Mouse (Mus musculus) ES-Bruce4 (cell line): ENCODE results near the gene Zfp786.
"Not testable (repeated sequence)": the region's sequence is repeated elsewhere in the genome, so short reads cannot be mapped to it uniquely, and the experiment has no call there.

ENCODE experiments used
- CTCF ChIP-seq: IDR thresholded peaks from one replicate; pipeline ENCODE4 v1.8.1; 2011; ENCODE audit warnings: low read depth, low read length
- EP300 ChIP-seq: IDR thresholded peaks from 2 replicates; pipeline ENCODE4 v1.6.1; 2011; ENCODE audit warnings: low read depth, low read length; ENCODE audit not compliant: insufficient read depth
- POLR2A ChIP-seq: IDR thresholded peaks from one replicate; pipeline ENCODE4 v1.8.1; 2011; ENCODE audit warnings: low read length; ENCODE audit not compliant: insufficient read depth

DNA sequence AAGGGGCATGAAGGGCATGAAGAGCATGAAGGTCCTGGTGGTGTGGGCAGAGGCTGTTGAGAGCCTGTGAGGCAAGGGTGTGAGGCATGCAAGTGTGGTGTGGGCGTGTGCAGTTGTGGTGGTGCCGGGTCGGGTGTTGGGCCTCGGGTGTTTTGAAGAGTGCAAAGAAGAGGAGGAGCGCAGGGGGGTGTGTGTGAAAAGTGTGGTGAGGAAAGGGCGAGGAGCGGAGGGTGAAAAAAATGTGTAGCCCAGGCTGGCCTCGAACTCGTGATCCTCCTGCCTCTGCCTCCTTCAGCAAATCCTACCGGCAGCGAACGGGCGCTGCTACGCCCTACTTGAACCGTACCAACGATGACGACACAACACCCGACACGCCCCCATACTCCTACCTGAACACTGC, 58.9 kb downstream of the Zfp786 start:
- TF ChIP-seq CTCF, POLR2A, EP300: not testable (repeated sequence)
